Mouse (Mus musculus) stomach, postnatal 0 days (tissue): ENCODE measurements at regions not wholly inside any gene's neighbourhood (a gene's known extent, or its start where the extent isn't known, plus 50 kb on each side); places are given as distances from the start of the nearest gene placed in this dataset.

Experiments
- CTCF ChIP-seq: IDR thresholded peaks from 2 replicates; pipeline ENCODE4 v1.5.1; 2016; ENCODE audit warnings: antibody characterized with exemption, low read depth, mild to moderate bottlenecking, moderate library complexity
- EP300 ChIP-seq: optimal IDR thresholded peaks from 2 replicates; pipeline ENCODE3; 2016; ENCODE audit warnings: antibody characterized with exemption

GRCm38 (mm10) chr11:114257061-114257460 lies 190.2 kb upstream of the Sdk2 start:
- TF ChIP-seq CTCF (no peak), EP300 (no peak)
